Mouse (Mus musculus): Measurements from ENCODE around the gene Ric3. TPM values are rescaled to one million over a fixed set of nuclear protein-coding genes. Genes with fewer than 3 reads are reported as not detected.

The Ric3 gene
- polyA plus RNA-seq, 1 experiment from 2014 or later: 2.6 TPM

- 29% methylated on average over 3 of the region's 3 CpGs for WGBS
- Histone ChIP-seq H3K27me3 (replicated peaks; ENCODE audit: control insufficient read depth, insufficient read depth, low read length) (peaks cover under 1% of the 10 kb centered on the region; the same call in 1 of the 2 replicates), H3K36me3 (ENCODE audit: control insufficient read depth, insufficient read depth, low read length) (no peaks in the 10 kb centered on the region), H3K4me3 (ENCODE audit: low read depth, low read length) (no peak overlapping the region), H3K4me1 (ENCODE audit: control insufficient read depth, insufficient read depth, low read length) (no peaks in the 10 kb centered on the region), H3K9me3 (ENCODE audit: control insufficient read depth, low read length) (no peaks in the 10 kb centered on the region), H3K9ac (ENCODE audit: low read depth, low read length) (no peak overlapping the region), H3K27ac (replicated peaks; ENCODE audit: low read depth, low read length) (no peak overlapping the region), H3K4me2 (ENCODE audit: low read depth, low read length) (no peak overlapping the region)
- no peak for ATAC-seq (ENCODE audit: low read depth)
- no peak for DNase-seq (ENCODE audit: low spot score)
These were observed 79.5 kb downstream of the Ric3 start for GRCm38 (mm10) chr7:109003653-109004052.

- Histone ChIP-seq H3K27me3 (replicated peaks; ENCODE audit: control insufficient read depth, insufficient read depth, low read length) (no peaks in the 10 kb centered on the region), H3K4me3 (ENCODE audit: low read depth, low read length) (no peak overlapping the region), H3K36me3 (ENCODE audit: control insufficient read depth, insufficient read depth, low read length) (no peaks in the 10 kb centered on the region), H3K4me2 (ENCODE audit: low read depth, low read length) (no peak overlapping the region), H3K9me3 (ENCODE audit: control insufficient read depth, low read length) (no peaks in the 10 kb centered on the region), H3K27ac (replicated peaks; ENCODE audit: low read depth, low read length) (no peak overlapping the region), H3K9ac (ENCODE audit: low read depth, low read length) (no peak overlapping the region), H3K4me1 (ENCODE audit: control insufficient read depth, insufficient read depth, low read length) (no peaks in the 10 kb centered on the region)
- no peak for DNase-seq (ENCODE audit: low spot score)
- 80% methylated on average over 4 of the region's 4 CpGs for WGBS
- no peak for ATAC-seq (ENCODE audit: low read depth)
These were observed 81.2 kb downstream of the Ric3 start for GRCm38 (mm10) chr7:109001971-109002370.

- no peak overlapping the region for H3K9ac ChIP-seq (ENCODE audit: low read depth, low read length)
- no peaks in the 10 kb centered on the region for H3K27me3 ChIP-seq (replicated peaks; ENCODE audit: control insufficient read depth, insufficient read depth, low read length)
- no peaks in the 10 kb centered on the region for H3K36me3 ChIP-seq (ENCODE audit: control insufficient read depth, insufficient read depth, low read length)
- no peak overlapping the region for H3K4me2 ChIP-seq (ENCODE audit: low read depth, low read length)
- DNase-seq (ENCODE audit: low spot score) (no peak), ATAC-seq (ENCODE audit: low read depth) (no peak)
- no peaks in the 10 kb centered on the region for H3K4me1 ChIP-seq (ENCODE audit: control insufficient read depth, insufficient read depth, low read length)
- no peak overlapping the region for H3K27ac ChIP-seq (replicated peaks; ENCODE audit: low read depth, low read length)
- WGBS: 37% methylated on average over 4 of the region's 4 CpGs
- H3K4me3 ChIP-seq (ENCODE audit: low read depth, low read length): no peak overlapping the region
- no peaks in the 10 kb centered on the region for H3K9me3 ChIP-seq (ENCODE audit: control insufficient read depth, low read length)
These were observed 82.7 kb downstream of the Ric3 start for GRCm38 (mm10) chr7:109000315-109000954.

- Histone ChIP-seq H3K9me3 (ENCODE audit: control insufficient read depth, low read length) (no peaks in the 10 kb centered on the region), H3K27ac (replicated peaks; ENCODE audit: low read depth, low read length) (no peak overlapping the region), H3K4me1 (ENCODE audit: control insufficient read depth, insufficient read depth, low read length) (no peaks in the 10 kb centered on the region), H3K4me3 (ENCODE audit: low read depth, low read length) (no peak overlapping the region), H3K36me3 (ENCODE audit: control insufficient read depth, insufficient read depth, low read length) (no peaks in the 10 kb centered on the region), H3K27me3 (replicated peaks; ENCODE audit: control insufficient read depth, insufficient read depth, low read length) (no peaks in the 10 kb centered on the region), H3K4me2 (ENCODE audit: low read depth, low read length) (no peak overlapping the region), H3K9ac (ENCODE audit: low read depth, low read length) (no peak overlapping the region)
- DNase-seq (ENCODE audit: low spot score): no peak
- no peak for ATAC-seq (ENCODE audit: low read depth)
- WGBS: 69% methylated on average over 6 of the region's 6 CpGs
These were observed 87.0 kb downstream of the Ric3 start for GRCm38 (mm10) chr7:108996156-108996555.

GRCm38 (mm10) chr7:108993881-108994291, 89.2 kb downstream of the Ric3 start:
- no peaks in the 10 kb centered on the region for H3K4me1 ChIP-seq (ENCODE audit: control insufficient read depth, insufficient read depth, low read length)
- no peaks in the 10 kb centered on the region for H3K9me3 ChIP-seq (ENCODE audit: control insufficient read depth, low read length)
- no peaks in the 10 kb centered on the region for H3K27me3 ChIP-seq (replicated peaks; ENCODE audit: control insufficient read depth, insufficient read depth, low read length)
- ATAC-seq (ENCODE audit: low read depth) (no peak), DNase-seq (ENCODE audit: low spot score) (peak; percentile 1)
- WGBS: 92% methylated on average over 3 of the region's 3 CpGs
- H3K4me2 ChIP-seq (ENCODE audit: low read depth, low read length): no peak overlapping the region
- H3K4me3 ChIP-seq (ENCODE audit: low read depth, low read length): no peak overlapping the region
- H3K36me3 ChIP-seq (ENCODE audit: control insufficient read depth, insufficient read depth, low read length): no peaks in the 10 kb centered on the region
- H3K9ac ChIP-seq (ENCODE audit: low read depth, low read length): no peak overlapping the region
- no peak overlapping the region for H3K27ac ChIP-seq (replicated peaks; ENCODE audit: low read depth, low read length)

GRCm38 (mm10) chr7:108993230-108993629, 89.9 kb downstream of the Ric3 start:
- Histone ChIP-seq H3K9me3 (ENCODE audit: control insufficient read depth, low read length) (no peaks in the 10 kb centered on the region), H3K27ac (replicated peaks; ENCODE audit: low read depth, low read length) (no peak overlapping the region), H3K36me3 (ENCODE audit: control insufficient read depth, insufficient read depth, low read length) (no peaks in the 10 kb centered on the region), H3K4me3 (ENCODE audit: low read depth, low read length) (no peak overlapping the region), H3K4me2 (ENCODE audit: low read depth, low read length) (no peak overlapping the region), H3K27me3 (replicated peaks; ENCODE audit: control insufficient read depth, insufficient read depth, low read length) (no peaks in the 10 kb centered on the region), H3K9ac (ENCODE audit: low read depth, low read length) (no peak overlapping the region), H3K4me1 (ENCODE audit: control insufficient read depth, insufficient read depth, low read length) (no peaks in the 10 kb centered on the region)
- peak; percentile 28 for DNase-seq (ENCODE audit: low spot score)
- no peak for ATAC-seq (ENCODE audit: low read depth)
- WGBS: 75% methylated on average over 7 of the region's 7 CpGs

- no peak overlapping the region for H3K9ac ChIP-seq (ENCODE audit: low read depth, low read length)
These were observed 91.9 kb downstream of the Ric3 start for GRCm38 (mm10) chr7:108991207-108991606.

GRCm38 (mm10) chr7:108985934-108986708, 97.0 kb downstream of the Ric3 start:
- no peaks in the 10 kb centered on the region for H3K4me1 ChIP-seq (ENCODE audit: control insufficient read depth, insufficient read depth, low read length)
- ATAC-seq (ENCODE audit: low read depth) (no peak), DNase-seq (ENCODE audit: low spot score) (no peak)
- no peak overlapping the region for H3K27ac ChIP-seq (replicated peaks; ENCODE audit: low read depth, low read length)
- H3K9ac ChIP-seq (ENCODE audit: low read depth, low read length): no peak overlapping the region
- no peaks in the 10 kb centered on the region for H3K9me3 ChIP-seq (ENCODE audit: control insufficient read depth, low read length)
- H3K27me3 ChIP-seq (replicated peaks; ENCODE audit: control insufficient read depth, insufficient read depth, low read length): no peaks in the 10 kb centered on the region
- no peak overlapping the region for H3K4me3 ChIP-seq (ENCODE audit: low read depth, low read length)
- WGBS: 80% methylated on average over 2 of the region's 3 CpGs
- H3K4me2 ChIP-seq (ENCODE audit: low read depth, low read length): no peak overlapping the region
- no peaks in the 10 kb centered on the region for H3K36me3 ChIP-seq (ENCODE audit: control insufficient read depth, insufficient read depth, low read length)

More at GRCm38 (mm10) chr7:108991207-108991606, 91.9 kb downstream of the Ric3 start:
- H3K4me1 ChIP-seq (ENCODE audit: control insufficient read depth, insufficient read depth, low read length): no peaks in the 10 kb centered on the region
- WGBS: 87% methylated on average over 9 of the region's 9 CpGs
- no peak overlapping the region for H3K4me3 ChIP-seq (ENCODE audit: low read depth, low read length)
- H3K27ac ChIP-seq (replicated peaks; ENCODE audit: low read depth, low read length): no peak overlapping the region
- H3K27me3 ChIP-seq (replicated peaks; ENCODE audit: control insufficient read depth, insufficient read depth, low read length): no peaks in the 10 kb centered on the region
- H3K36me3 ChIP-seq (ENCODE audit: control insufficient read depth, insufficient read depth, low read length): no peaks in the 10 kb centered on the region
- DNase-seq (ENCODE audit: low spot score) (no peak), ATAC-seq (ENCODE audit: low read depth) (no peak)
- H3K4me2 ChIP-seq (ENCODE audit: low read depth, low read length): no peak overlapping the region
- H3K9me3 ChIP-seq (ENCODE audit: control insufficient read depth, low read length): no peaks in the 10 kb centered on the region
